Mouse (Mus musculus) MEL (cell line): ENCODE results near the gene Caly. TPM values are rescaled to one million over a fixed set of nuclear protein-coding genes. Genes with fewer than 3 reads are reported as not detected.
A peak's percentile ranks its signal among the peaks of the same experiment; 100 is the strongest.

Experiments
- DNase-seq: peaks from one replicate; pipeline ENCODE4 v3.0.0; 2011; ENCODE audit warnings: low read depth, low spot score
- H3K27ac ChIP-seq: 2 replicates; pipeline ENCODE4 v1.5.1; 2012; ENCODE audit warnings: low read depth, mild to moderate bottlenecking, control low read depth, low read length, moderate library complexity; ENCODE audit not compliant: control insufficient read depth
- H3K27me3 ChIP-seq, 2 experiments: fragments of 150-350 bp in 1 of 2; sonication (generic) in 1 of 2; 2 replicates each; pipeline ENCODE4 v1.6.1; 2012; ENCODE audit warnings: low read length in 2 of 2, mild to moderate bottlenecking in 2 of 2, improper control_type of control experiment in 1 of 2, moderate library complexity in 1 of 2; ENCODE audit not compliant: insufficient read depth in 2 of 2, control insufficient read depth in 1 of 2
- H3K36me3 ChIP-seq, 2 experiments: 2 replicates each; pipeline ENCODE4 v1.6.1; 2012 to 2014; ENCODE audit warnings: low read length in 2 of 2, improper control_type of control experiment in 1 of 2, inconsistent platforms in 1 of 2, mild to moderate bottlenecking in 1 of 2; ENCODE audit not compliant: insufficient read depth in 2 of 2, control insufficient read depth in 1 of 2
- H3K4me1 ChIP-seq, 2 experiments: fragments of 150-350 bp in 1 of 2; sonication (generic) in 1 of 2; 2 replicates each; pipeline ENCODE4 v1.6.1; 2012; ENCODE audit warnings: low read length in 2 of 2, improper control_type of control experiment in 1 of 2, mild to moderate bottlenecking in 1 of 2; ENCODE audit not compliant: insufficient read depth in 2 of 2, control insufficient read depth in 1 of 2
- H3K4me3 ChIP-seq, 2 experiments: fragments of 150-350 bp in 1 of 2; sonication (generic) in 1 of 2; 2 replicates each; pipeline ENCODE4 v1.5.1; 2012; ENCODE audit warnings: low read depth in 2 of 2, low read length in 2 of 2, mild to moderate bottlenecking in 2 of 2, moderate library complexity in 2 of 2, control low read depth in 1 of 2, improper control_type of control experiment in 1 of 2; ENCODE audit not compliant: control insufficient read depth in 1 of 2, insufficient read depth in 1 of 2
- H3K79me2 ChIP-seq: 2 replicates; pipeline ENCODE4 v1.6.1; 2012; ENCODE audit warnings: mild to moderate bottlenecking, low read length, moderate library complexity; ENCODE audit not compliant: control insufficient read depth, poor library complexity, insufficient read depth
- H3K9ac ChIP-seq: 2 replicates; pipeline ENCODE4 v1.6.1; 2012; ENCODE audit warnings: low read depth, mild to moderate bottlenecking, control low read depth, low read length, moderate library complexity; ENCODE audit not compliant: control insufficient read depth, poor library complexity, severe bottlenecking
- H3K9me3 ChIP-seq: fragments of 150-350 bp; sonication (generic); replicated peaks from 2 replicates; pipeline ENCODE4 v1.6.1; 2012; ENCODE audit warnings: mild to moderate bottlenecking, low read length, improper control_type of control experiment, moderate library complexity; ENCODE audit not compliant: insufficient read depth
- CHD1 ChIP-seq: IDR thresholded peaks from 2 replicates; pipeline ENCODE4 v1.6.1; 2012; ENCODE audit warnings: low read depth, mild to moderate bottlenecking, inconsistent platforms, low read length, improper control_type of control experiment
- E2F4 ChIP-seq: IDR thresholded peaks from 2 replicates; pipeline ENCODE4 v1.6.1; 2011; ENCODE audit warnings: low read depth, low read length, improper control_type of control experiment, borderline replicate concordance
- ELF1 ChIP-seq: IDR thresholded peaks from 2 replicates; pipeline ENCODE4 v1.6.1; 2014; ENCODE audit warnings: low read depth, mild to moderate bottlenecking, inconsistent platforms, low read length, improper control_type of control experiment, moderate library complexity
- ETS1 ChIP-seq: IDR thresholded peaks from 2 replicates; pipeline ENCODE4 v1.6.1; 2012; ENCODE audit warnings: low read depth, mild to moderate bottlenecking, inconsistent platforms, low read length, improper control_type of control experiment, moderate library complexity
- GATA1 ChIP-seq: IDR thresholded peaks from 2 replicates; pipeline ENCODE4 v1.6.1; 2011; ENCODE audit warnings: low read depth, low read length, improper control_type of control experiment
- HCFC1 ChIP-seq: IDR thresholded peaks from 2 replicates; pipeline ENCODE4 v1.6.1; 2012; ENCODE audit warnings: low read depth, mild to moderate bottlenecking, inconsistent platforms, low read length, improper control_type of control experiment, moderate library complexity
- KAT2A ChIP-seq: conservative IDR thresholded peaks from 2 replicates; pipeline ENCODE4 v1.6.1; 2012; ENCODE audit warnings: low read depth, low read length, improper control_type of control experiment, inconsistent platforms
- MAX ChIP-seq: IDR thresholded peaks from 2 replicates; pipeline ENCODE4 v1.6.1; 2011; ENCODE audit warnings: low read length, improper control_type of control experiment
- MAZ ChIP-seq: IDR thresholded peaks from 2 replicates; pipeline ENCODE4 v1.6.1; 2012; ENCODE audit warnings: low read depth, mild to moderate bottlenecking, inconsistent platforms, low read length, improper control_type of control experiment
- MXI1 ChIP-seq: IDR thresholded peaks from 2 replicates; pipeline ENCODE4 v1.6.1; 2011; ENCODE audit warnings: mild to moderate bottlenecking, low read depth, low read length, improper control_type of control experiment
- MYB ChIP-seq: IDR thresholded peaks from 2 replicates; pipeline ENCODE4 v1.6.1; 2011; ENCODE audit warnings: mild to moderate bottlenecking, low read depth, low read length, improper control_type of control experiment
- MYC ChIP-seq: IDR thresholded peaks from 2 replicates; pipeline ENCODE4 v1.6.1; 2011; ENCODE audit warnings: low read depth, mild to moderate bottlenecking, low read length, improper control_type of control experiment, moderate library complexity
- NELFE ChIP-seq: IDR thresholded peaks from 2 replicates; pipeline ENCODE4 v1.6.1; 2011; ENCODE audit warnings: low read depth, low read length, improper control_type of control experiment
- POLR2A ChIP-seq, 2 experiments: IDR thresholded peaks; 2 replicates each; pipeline ENCODE4 v1.6.1; 2011 to 2012; ENCODE audit warnings: low read length in 2 of 2, mild to moderate bottlenecking in 2 of 2, control low read depth in 1 of 2, improper control_type of control experiment in 1 of 2, low read depth in 1 of 2, moderate library complexity in 1 of 2; ENCODE audit not compliant: control insufficient read depth in 1 of 2, insufficient read depth in 1 of 2, poor library complexity in 1 of 2
- POLR2AphosphoS2 ChIP-seq: IDR thresholded peaks from 2 replicates; pipeline ENCODE4 v1.6.1; 2011; ENCODE audit warnings: low read length, improper control_type of control experiment
- SIN3A ChIP-seq: IDR thresholded peaks from 2 replicates; pipeline ENCODE4 v1.6.1; 2012; ENCODE audit warnings: low read length, improper control_type of control experiment, inconsistent platforms
- TAL1 ChIP-seq: IDR thresholded peaks from 2 replicates; pipeline ENCODE4 v1.6.1; 2012; ENCODE audit warnings: mild to moderate bottlenecking, inconsistent platforms, low read length, moderate library complexity, mixed read lengths
- TBP ChIP-seq: IDR thresholded peaks from 2 replicates; pipeline ENCODE4 v1.8.0; 2011; ENCODE audit warnings: low read depth, low read length, improper control_type of control experiment
- TCF12 ChIP-seq: IDR thresholded peaks from 2 replicates; pipeline ENCODE4 v1.6.1; 2014; ENCODE audit warnings: low read depth, mild to moderate bottlenecking, inconsistent platforms, low read length, improper control_type of control experiment, moderate library complexity
- UBTF ChIP-seq: IDR thresholded peaks from 2 replicates; pipeline ENCODE4 v1.6.1; 2012; ENCODE audit warnings: low read depth, mild to moderate bottlenecking, inconsistent platforms, low read length, improper control_type of control experiment, moderate library complexity, borderline replicate concordance; ENCODE audit not compliant: insufficient read depth
- USF2 ChIP-seq, 2 experiments: IDR thresholded peaks; 2 replicates each; pipeline ENCODE4 v1.6.1; 2011 to 2012; ENCODE audit warnings: improper control_type of control experiment in 2 of 2, low read length in 2 of 2, borderline replicate concordance in 1 of 2, inconsistent platforms in 1 of 2, low read depth in 1 of 2, mild to moderate bottlenecking in 1 of 2; ENCODE audit not compliant: insufficient read depth in 1 of 2
- polyA plus RNA-seq, 2 experiments: library from polyadenylated mRNA; stranded (reverse) in 1 of 2; unstranded in 1 of 2; fragments of >175 nt in 1 of 2; fragments of >200 nt in 1 of 2; gene quantifications; 2 replicates each; pipeline versions ENCODE4 v1.2.1 to v1.2.4; 2012; ENCODE audit warnings: low replicate concordance in 2 of 2, low read depth in 1 of 2; ENCODE audit not compliant: insufficient read length in 2 of 2, insufficient read depth in 1 of 2, missing spikeins in 1 of 2
- total RNA-seq: library from RNA; depleted of rRNA; stranded (reverse); fragments of 300-350 nt; gene quantifications from 2 replicates; pipeline ENCODE4 v1.2.3, GENCODE M21; 2012

The Caly gene
- total and polyA plus RNA-seq, 3 experiments: 0.11 TPM; not detected in 2

- no peaks in the 10 kb centered on the region for H3K27me3 ChIP-seq
- TF ChIP-seq MYB: no peak
- TF ChIP-seq TAL1: no peak
- TF ChIP-seq USF2 (IDR thresholded peaks at IDR 0.05; ENCODE audit: borderline replicate concordance in 1 of 2, insufficient read depth in 1 of 2, low read depth in 1 of 2, low read length in 2 of 2): no peak
- no peak for TF ChIP-seq UBTF
- no peak for TF ChIP-seq GATA1
- H3K79me2 ChIP-seq: peaks cover 9% of the 10 kb centered on the region
- H3K27ac ChIP-seq: no peak overlapping the region
- H3K4me3 ChIP-seq: peak overlapping the region in 1 of 2 experiments; percentile 89; a peak in 2 of 4 replicates
- H3K9ac ChIP-seq: no peak overlapping the region
- H3K4me1 ChIP-seq: peaks cover 0 to 11% of the 10 kb centered on the region in 2 experiments; a peak in 2 of 4 replicates
- H3K36me3 ChIP-seq: peaks cover 3 to 6% of the 10 kb centered on the region in 2 experiments; a peak in 3 of 4 replicates
- no peaks in the 10 kb centered on the region for H3K9me3 ChIP-seq
- no peak for DNase-seq
Measured at GRCm38 (mm10) chr7:140037171-140037555, 45.2 kb downstream of the Caly start.

- peak within 1 kb of the TSS; percentile 93 for H3K9ac ChIP-seq
- peak within 1 kb of the TSS; percentile 61 to 89 for H3K4me3 ChIP-seq
- no peaks in the 10 kb centered on the region for H3K27me3 ChIP-seq
- H3K27ac ChIP-seq: peak within 1 kb of the TSS; percentile 66
- H3K36me3 ChIP-seq: peaks cover 4 to 6% of the 10 kb centered on the region in 2 experiments; a peak in 3 of 4 replicates
- peaks cover 9% of the 10 kb centered on the region for H3K79me2 ChIP-seq
- TF ChIP-seq ELF1: peak; percentile 53; the same call in 1 of the 2 replicates
- TF ChIP-seq TAL1: no peak
- no peak for TF ChIP-seq ETS1
- TF ChIP-seq E2F4: peak; percentile 86; the same call in 1 of the 2 replicates
- no peak; the same call in 1 of the 2 replicates for TF ChIP-seq KAT2A
- no peak for TF ChIP-seq CHD1
- peak; percentile 52 for TF ChIP-seq MAX
- TF ChIP-seq TCF12: peak; percentile 55; the same call in 1 of the 2 replicates
- peak; percentile 72 to 86; a peak in 3 of 4 replicates for TF ChIP-seq POLR2A (IDR thresholded peaks at IDR 0.05; ENCODE audit: control insufficient read depth in 1 of 2, insufficient read depth in 1 of 2, low read depth in 1 of 2, low read length in 2 of 2, poor library complexity in 1 of 2)
- TF ChIP-seq MYC: peak; percentile 55; the same call in 1 of the 2 replicates
- peak; percentile 67 for TF ChIP-seq NELFE
- peak; percentile 77 for TF ChIP-seq SIN3A
- TF ChIP-seq HCFC1: peak; percentile 90
- peak; percentile 42; the same call in 1 of the 2 replicates for TF ChIP-seq POLR2AphosphoS2
- peak; percentile 7; the same call in 1 of the 2 replicates for TF ChIP-seq TBP
- TF ChIP-seq MXI1: peak; percentile 56
- no peak; the same call in 1 of the 2 replicates for TF ChIP-seq MAZ
- no peaks in the 10 kb centered on the region for H3K9me3 ChIP-seq
- DNase-seq: peak; percentile 95
- H3K4me1 ChIP-seq: peaks cover 0 to 11% of the 10 kb centered on the region in 2 experiments; a peak in 2 of 4 replicates
Measured at GRCm38 (mm10) chr7:140036281-140037170, 45.8 kb downstream of the Caly start, which contains the start of the genes Zfp511 and Tubgcp2. Zfp511 (plus strand) TSS chr7:140036391. Tubgcp2 (minus strand) TSS chr7:140036669.
